Mouse (Mus musculus) yolk sac, embryonic 10.5 days (tissue): ENCODE measurements around the gene Cst3.
A peak's percentile ranks its signal among the peaks of the same experiment; 100 is the strongest.

Experiments used
- DNase-seq: peaks from one replicate; pipeline ENCODE4 v3.0.0-alpha.2; 2017; ENCODE audit warnings: low spot score

Cst3 gene

DNA sequence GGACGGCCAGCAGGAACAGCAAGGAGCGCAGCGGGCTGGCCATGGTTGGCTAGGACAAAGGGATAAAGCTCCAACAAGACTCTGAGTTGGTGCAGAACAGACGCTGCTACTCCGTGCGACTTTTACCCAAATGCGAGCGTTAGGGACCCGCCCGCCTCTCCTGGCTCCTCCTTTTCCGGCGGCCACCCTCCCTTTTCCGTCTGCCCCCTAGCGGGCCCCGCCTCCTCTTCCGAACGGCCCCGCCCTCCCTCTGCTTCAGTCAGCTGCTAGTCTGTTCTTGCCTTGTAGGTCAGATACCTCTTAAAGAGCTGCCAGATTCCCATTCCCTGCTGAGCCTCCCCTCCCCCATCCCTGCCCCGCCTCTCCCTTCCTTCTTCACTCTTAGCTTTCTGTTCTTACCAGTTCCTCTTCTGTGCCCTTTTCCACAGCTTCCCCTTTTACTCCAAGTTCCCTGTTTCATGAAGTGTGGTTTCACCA is at the start of gene Cst3:
TSS of gene Cst3 (minus strand) at position 358 of the 477 bp plus-strand sequence.
- DNase-seq: peak; percentile 94

DNA sequence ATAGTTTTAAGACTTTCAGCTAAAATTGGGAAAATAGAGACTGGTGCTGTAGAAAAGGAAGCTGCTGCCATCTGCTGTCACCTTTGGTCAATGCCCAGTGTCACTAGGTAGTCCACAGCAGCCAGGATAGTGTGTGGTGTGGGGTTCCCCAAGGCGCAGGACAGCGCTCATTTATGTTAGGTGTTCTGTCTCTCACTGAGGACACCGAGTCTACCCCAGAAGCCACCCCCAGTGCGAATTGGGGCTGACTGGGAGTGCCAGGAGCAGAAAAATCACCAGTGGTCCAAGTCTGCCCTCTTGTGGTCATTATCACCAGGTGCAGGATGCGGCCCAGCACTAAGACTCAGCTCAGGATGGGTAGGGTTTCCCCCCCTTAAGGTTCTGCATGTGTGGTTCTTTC is 26.8 kb upstream of the Cst3 start:
- peak; percentile 42 for DNase-seq

DNA sequence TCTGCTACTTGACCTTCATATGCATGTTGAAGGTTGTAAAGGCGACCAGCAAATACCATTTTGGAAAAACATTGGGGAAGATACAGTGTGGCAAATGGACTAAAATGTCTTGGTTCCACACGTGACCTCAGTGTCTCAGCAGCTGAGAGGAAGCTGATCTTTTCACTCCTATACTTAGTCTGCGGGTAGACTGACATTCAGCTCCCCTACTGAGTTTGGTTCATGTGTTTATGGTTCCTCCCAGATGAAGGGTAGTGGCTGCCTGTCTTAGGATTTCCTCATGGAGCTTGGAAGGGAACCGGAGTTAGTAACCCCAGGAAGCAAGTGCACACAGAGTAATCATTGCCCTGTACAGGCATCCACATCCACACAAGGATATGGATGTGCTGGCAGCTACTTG is 24.8 kb upstream of the Cst3 start:
- no peak for DNase-seq

DNA sequence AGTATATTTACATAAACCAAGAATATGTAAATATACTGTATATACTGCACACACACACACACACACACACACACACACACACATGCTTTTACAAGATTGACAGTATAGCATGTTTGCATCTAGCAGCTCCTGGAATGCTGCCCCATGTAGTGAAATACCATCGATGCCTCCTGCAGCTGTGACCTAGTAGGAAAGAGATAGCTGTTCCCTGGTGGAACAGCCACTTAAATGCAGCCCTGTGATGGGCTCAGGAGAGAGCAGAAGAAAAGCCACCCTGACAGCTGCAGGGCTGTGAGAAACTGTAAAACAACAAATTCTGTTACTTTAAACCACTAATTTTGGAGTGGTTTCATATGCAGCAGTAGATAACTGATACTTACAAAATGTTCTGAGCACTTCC is 20.7 kb upstream of the Cst3 start:
- no peak for DNase-seq

DNA sequence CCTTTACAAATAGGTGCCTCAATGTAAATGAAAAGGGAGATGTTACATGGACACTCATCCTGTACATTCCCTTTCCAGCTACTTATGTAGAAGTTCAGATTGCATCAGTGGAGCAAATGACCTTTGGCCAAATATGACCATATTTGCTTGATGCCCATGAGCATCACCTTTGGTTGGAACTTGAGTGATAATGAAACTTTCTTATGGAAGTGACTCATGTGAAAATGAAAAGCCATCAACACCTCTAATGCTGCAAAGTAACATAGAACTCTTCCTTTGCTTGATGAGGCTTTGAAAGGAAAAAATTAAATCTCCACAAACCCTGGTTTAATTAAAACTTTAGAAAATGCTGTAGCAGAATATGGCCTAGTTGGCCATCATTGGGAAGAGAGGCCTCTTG is 17.6 kb upstream of the Cst3 start:
- DNase-seq: no peak

DNA sequence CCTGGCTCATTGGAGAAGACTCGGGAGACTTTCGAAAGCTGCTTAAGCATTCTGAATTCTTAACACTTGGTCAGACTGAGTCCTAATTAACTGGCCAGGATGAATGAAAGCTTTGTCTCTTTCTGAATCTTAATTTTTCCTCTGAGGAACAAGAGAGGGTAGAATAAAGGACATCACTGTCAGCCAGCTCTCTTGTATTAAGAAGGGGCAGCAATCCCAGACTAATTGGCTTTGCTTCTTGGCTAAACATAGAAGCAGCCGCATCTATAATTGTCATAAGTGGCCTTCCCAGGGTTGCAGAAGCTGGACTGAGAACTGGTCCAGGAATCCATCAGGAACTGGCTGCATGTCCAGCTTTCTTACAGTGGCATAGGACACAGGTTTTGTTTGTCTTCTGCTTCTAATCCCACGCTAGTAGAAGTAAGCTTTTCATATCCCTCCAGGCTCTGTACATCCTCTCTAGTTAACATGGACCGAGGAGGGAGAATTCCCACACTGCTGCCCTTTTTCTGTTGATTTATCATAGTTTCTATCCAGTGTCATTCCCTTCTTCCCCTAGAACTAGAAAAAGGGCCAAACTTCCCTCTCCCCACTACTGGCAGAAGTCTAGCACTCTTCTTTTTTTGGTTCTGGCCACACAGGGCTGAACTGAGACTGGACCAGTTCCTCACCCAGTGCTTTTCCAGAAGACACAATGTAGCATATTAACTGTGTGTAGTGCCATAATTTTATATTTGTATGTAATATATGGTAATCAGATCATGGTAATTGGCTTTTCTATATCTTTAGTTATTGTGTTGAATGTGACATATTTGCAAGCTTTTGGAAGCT is 14.7 kb upstream of the Cst3 start:
- no peak for DNase-seq

DNA sequence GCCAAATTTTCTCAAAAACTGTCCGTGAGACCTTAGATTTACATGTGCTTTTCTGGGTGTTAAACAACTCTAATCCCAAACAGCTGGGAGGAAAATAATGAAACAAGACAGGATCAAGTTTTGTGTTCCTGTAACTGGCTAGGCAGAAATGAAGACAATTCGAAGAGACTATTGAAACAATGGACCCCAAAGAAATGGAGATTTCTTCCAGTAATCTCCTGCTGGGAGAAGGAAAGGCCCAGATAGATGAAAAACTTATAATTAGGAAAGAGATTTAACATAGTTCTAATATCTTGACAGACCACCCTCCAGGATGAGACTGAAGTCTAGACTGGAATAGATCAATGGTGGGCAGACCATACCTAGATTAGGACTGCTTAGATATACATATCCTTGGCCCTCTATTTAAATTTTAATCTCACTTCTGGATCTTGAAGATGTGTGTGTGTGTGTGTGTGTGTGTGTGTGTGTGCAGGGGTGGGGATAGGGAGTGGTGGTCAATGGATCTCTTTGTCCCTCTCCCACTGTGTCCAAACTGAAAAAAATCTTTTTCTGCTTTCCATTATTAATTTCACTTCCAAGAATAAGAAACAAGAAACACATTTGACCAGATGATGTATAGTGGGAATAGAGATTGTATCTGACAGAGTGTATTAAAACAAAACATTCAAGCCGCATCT is 14.0 kb upstream of the Cst3 start:
- no peak for DNase-seq

DNA sequence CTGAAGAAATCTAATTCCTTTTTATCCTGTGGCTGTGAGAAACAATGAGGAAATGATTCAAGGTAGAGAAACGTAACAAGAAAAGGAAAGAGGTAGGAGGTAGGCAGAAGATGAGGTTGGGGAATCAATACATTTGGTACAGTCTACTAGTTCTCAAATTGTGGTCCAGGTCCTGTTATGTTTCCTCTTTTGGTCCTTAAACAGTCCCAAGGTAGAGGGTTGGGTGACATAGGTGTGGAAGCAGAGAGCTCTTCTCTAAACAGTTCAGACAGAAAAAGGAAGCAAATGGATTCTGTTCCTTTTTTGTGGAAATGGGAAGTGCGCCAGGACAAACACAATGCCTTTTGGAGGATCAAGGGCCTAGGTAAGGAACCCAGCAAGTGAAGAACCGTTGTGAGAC is 13.4 kb upstream of the Cst3 start:
- no peak for DNase-seq

DNA sequence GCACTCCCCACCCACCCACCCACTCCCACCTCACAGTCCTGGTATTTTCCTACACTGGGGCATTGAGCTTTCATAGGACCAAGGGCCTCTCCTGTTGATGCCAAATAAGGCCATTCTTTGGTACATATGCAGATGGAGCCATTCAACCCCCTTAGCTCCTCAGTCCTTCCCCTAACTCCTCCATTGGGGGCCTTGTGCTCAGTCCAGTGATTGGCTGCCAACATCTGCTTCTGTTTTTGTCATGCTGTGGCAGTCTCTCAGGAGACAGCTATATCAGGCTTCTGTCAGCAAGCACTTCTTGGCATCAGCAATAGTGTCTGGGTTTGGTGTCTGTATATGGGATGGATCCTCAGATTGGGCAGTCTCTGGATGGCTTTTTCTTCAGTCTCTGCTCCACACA is 9.2 kb upstream of the Cst3 start:
- DNase-seq: no peak

DNA sequence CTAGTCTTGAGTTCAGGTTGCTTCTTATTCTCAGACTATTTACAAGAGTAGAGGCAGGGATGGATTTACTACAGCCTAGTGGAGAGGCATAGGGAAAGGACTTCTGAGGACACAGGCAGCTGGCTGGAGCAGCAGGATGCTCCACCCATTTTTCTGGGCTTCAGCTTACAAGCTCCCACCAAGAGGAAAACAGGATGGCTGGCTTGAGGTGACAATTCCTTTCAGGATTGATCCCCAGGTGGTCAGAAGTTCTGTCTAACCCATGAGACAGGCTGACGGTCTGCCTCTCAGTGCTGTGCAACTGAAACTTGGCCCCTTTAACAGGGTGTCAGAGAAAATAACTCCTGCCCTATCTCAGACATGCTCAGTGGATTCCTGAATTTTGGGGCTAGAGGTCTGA is 3.7 kb upstream of the Cst3 start:
- DNase-seq: no peak

DNA sequence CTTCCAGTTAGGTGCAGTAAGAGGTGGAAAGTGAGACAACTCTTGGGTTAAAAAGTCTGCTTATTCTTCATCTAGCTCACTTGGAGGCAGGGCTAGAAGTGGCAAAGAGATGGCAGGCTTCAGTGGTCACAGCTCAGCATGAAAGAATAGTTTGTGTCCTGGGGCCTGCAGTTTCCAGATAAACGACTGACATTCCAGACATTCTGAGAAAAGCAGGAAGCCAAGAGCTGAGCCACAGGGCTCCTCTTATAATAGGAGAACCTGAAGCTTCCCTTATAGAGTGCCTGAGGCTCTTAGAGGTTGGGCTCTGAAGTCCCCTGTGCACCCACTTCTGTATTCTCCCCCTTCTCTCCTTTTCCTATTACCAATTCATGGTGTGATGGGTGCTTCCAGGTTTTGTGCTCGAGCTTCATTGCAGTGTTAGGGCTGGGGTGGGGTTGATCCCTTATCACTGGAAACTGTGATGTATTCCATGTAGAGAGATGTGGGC is 3.2 kb upstream of the Cst3 start:
- no peak for DNase-seq

DNA sequence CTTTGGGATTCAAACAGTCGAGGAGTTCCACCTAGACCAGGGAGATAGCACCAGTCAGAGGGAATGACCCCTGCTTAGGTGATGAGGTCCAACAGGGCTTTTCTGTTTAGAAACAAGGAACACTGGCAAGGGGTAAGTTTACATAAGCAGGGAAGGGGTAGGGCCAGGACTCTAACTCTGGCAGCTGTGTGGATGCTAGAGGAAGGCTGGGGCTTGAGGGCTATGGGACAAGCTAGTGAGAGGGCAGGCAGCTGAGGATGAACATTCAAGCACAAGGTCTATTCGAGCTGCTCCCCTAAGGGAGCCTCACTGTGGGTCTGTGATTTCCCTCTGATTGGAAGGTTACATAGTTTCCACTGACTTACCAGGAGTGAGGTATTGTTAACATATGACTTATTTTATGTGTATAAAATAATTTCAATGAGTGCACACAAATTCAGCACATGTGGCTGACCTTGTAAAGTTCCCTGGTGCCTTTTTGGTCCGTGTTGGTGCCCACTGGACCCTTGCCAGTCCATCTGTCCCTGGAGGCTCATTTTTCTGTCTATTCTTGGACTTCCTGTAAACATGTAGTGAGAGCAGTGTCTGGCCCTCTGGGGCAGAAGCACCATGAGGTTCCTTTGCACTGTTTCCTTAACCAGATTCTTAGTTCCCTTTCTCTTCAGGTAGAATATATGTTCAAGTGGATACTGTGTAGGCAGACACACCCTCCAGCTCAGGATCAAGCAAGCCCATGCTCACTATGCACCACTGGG is 1.7 kb upstream of the Cst3 start:
- no peak for DNase-seq

DNA sequence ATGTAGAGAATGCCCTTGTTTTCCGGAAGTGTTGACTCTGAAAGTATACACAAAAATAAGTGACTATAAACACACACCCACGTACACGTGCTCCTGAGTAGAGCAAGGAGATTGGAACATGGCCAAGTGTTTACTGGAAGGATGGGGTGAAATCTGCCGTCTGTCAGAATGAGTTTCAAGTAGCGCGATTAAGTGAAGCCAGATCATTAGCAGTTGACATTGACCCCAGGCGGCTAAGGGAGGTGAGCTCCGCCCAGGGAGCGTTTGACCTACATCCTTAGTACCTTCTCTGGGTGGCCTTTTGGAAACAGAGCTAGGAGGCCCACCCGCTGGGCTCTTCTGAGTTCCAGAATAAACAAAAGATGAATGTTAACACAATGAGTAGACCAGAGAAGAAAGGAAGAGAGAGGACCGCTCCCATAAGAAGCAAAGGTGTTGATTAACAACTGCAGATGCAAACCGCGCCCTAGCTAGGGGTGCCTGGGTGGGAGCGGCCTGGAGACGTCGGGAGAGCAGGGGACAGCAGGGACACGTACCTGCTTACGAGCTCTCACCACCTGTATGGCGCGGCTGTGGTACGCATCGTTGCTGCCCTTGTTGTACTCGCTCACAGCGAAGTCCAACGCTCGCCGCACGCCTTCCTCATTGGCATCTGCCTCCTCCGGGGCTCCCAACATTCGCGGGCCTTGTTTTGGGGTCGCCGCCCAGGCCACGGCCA is 716 bp downstream of the Cst3 start:
- no peak for DNase-seq

DNA sequence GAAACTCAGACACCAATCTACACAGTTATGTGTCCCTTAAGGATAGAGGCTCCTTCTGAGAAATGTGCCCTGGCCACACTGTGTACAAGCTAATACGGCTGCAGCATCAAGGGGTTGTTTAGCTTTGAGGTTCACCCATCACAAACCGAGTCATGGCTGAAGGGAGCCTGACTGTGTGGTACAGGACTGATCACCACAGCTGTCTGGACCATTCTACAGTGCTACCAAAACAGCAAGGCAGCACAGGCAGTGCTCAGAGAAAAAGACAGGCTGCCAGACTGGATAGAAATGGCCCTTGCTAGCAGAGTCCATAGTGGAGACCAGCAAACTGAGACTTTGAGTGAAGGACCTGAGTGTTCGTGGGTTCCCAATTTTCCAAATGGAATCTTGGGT is 1.3 kb downstream of the Cst3 start:
- DNase-seq: no peak

DNA sequence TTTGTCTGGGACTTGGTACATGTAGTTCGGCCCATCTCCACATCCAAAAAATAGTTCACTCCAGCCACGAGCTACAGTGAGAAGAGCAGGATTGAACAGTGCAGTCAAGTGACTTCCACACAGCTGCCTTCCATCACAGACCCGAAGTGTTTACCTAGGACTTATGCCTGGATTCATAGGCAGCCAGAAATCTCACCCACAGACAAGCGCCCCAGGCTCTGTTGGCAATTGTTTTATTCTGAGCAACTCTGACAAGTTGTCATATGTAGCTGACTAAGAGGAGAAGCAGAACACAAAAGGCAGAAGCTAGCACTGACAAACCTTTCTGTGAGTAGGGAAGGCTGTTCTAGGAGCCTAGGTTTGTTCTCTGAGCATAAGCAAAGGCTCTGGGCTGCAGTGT is 2.6 kb downstream of the Cst3 start:
- no peak for DNase-seq

DNA sequence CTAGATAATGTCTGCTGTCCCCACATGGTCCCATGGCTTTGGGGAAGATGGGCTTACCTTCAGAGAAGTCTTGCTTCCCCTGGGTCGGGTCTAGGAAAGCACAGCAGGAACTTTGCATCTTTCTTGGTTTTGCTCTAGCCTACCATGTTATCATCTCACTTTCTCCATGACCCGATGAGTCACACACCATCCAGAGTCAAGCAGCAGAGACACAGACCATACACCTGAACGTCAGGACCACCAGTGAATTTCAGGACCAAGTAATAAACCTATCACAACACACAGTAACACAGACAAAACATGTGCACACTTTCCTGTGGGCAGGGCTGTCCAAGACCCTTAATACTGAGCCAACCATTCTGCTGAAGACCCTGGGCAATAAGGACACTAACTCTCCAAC is 5.0 kb downstream of the Cst3 start:
- no peak for DNase-seq

DNA sequence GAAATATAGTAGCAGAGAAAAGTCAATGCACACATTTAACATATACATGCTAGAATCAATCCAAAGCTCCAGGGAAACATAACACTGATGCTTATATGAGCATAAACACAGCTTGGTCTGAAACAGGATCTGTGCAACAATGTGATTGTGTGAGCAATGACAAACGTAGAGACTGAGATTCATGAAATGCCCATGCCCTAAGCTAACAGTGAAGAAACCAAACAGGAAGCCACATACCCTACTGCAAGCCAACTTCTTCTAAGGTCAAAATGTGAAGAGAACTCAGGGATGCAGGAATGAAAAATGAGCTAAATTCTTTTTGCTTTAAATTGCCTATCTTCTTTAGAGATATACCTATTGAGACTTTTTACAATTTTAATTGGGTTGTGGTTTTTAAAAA is 6.5 kb downstream of the Cst3 start:
- DNase-seq: no peak

DNA sequence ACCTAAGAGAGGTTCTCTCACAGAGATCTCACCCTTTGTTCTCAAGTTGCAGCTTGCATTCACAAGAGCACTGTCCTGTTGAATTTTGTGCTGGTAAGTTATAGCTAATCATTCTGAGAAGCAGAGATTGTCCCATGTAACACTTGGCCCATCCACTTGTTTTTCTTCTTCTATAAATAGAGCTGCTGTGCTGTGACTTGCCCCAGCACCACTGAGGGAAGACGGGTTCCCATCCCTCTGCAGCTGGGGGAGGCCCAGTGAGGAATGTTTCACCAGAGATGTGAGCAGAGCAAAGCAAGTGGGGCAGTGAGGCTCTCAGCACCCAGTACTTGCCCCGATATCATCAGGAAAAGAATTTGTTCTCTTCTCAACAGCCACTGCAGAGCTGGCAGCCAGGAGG is 10.5 kb downstream of the Cst3 start, which contains the start of gene 9230104L09Rik:
TSS of gene 9230104L09Rik (minus strand) at position 73 of the 400 bp plus-strand sequence.
- no peak for DNase-seq

DNA sequence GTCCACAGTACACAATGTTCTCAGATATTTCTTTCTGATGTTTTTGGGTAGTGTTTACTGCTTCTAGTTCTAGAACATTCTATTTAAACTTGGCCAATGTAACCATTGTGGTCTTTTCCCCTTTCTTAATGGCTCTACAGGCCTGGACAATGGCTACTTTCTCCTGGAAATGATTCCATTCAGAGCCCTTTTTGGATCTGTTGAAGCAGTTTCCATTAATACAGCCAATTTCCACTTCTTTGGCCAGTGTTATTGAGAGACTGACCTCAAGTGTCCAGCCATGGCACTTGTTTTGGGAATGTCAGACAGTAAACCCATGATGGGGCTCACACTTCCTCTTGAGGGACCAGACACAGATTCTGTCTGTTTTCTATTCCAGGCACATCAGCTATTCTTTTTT is 13.8 kb downstream of the Cst3 start:
- no peak for DNase-seq

DNA sequence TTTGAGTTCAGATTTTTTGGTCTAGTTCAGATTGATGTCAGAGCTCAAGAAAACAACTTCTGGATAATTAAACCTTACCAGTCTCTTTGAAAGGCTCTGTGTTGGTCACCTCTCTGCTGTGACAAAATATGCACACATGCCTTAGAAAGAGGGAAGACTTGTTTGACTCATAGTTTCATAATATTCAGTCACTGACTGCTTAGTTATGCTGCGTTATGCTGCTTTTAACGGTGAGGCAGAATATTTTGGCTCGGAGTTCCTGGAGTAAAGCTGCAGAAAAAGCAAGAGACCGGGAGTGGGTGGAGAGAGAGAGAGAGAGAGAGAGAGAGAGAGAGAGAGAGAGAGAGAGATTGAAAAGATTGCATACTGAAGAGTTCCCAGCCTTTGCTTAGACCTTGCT is 14.5 kb downstream of the Cst3 start:
- DNase-seq: no peak

DNA sequence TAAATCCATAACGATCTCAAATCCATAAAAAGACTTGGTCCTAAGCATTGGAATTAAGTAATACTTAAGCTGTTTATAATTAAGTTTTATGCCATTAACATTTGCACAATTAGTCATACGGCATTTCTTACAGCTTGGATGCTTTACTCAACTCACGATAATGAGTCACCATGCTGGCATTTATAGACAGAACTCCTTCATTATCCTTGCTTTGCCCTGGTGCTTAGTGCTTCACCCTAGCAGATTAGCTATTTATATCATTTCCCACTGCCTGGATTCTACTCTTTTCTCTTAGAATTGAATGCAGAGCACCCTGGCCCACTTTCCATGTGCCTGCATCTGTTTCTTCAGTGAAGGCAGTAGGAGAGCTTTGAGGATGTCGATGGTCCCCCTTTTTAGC is 18.0 kb downstream of the Cst3 start:
- no peak for DNase-seq
